Mouse (Mus musculus): ENCODE results near the gene Rnf227.

GRCm38 (mm10) chr11:69321580-69321979 lies 18.7 kb upstream of the Rnf227 start:
- TF ChIP-seq CTCF (IDR thresholded peaks at IDR 0.05; ENCODE audit: control insufficient read depth, insufficient read depth, insufficient replicate concordance, low read depth, low read length) (no peak), POLR2A (IDR thresholded peaks at IDR 0.05; ENCODE audit: control insufficient read depth, low read depth, low read length) (no peak)
